Mouse (Mus musculus) kidney, adult 2 months (tissue): ENCODE measurements around the gene Hba-a1.

Source experiments
- CTCF ChIP-seq: fragments of 200-500 bp; conservative IDR thresholded peaks from 2 replicates; pipeline ENCODE4 v1.5.1; 2011; ENCODE audit warnings: low read depth, mild to moderate bottlenecking, control low read depth, low read length, moderate library complexity, mixed read lengths; ENCODE audit not compliant: insufficient read depth, insufficient read length
- POLR2A ChIP-seq: fragments of 200-500 bp; IDR thresholded peaks from one replicate; pipeline ENCODE4 v1.6.1; 2011; ENCODE audit warnings: low read depth, low read length, control low read depth

DNA sequence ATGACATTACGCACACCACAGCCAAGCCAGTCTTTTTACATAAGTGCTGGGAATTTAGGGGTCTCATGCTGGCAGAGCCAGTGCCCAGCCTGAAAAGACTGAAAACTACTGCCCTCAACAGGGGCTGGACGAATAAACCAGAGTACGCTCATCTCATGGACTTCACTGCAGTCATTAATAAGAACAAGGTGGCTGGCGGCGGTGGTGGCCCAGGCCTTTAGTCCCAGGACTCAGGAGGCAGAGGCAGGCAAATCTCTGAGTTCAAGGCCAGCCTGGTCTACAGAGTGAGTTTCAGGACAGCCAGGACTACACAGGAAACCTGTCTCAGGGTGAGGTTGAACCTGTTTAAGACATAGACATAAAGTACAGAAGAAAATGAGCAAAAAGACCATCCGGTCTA is 17.1 kb upstream of the Hba-a1 start:
- TF ChIP-seq POLR2A (no peak), CTCF (no peak)
